Mouse (Mus musculus) common myeloid progenitor, adult 5-6 weeks (primary cell): Measurements from ENCODE around the gene Lrrc8a. TPM values are rescaled to one million over a fixed set of nuclear protein-coding genes. Genes with fewer than 3 reads are reported as not detected.

Experiments used
- ATAC-seq: replicated peaks from 2 replicates; pipeline ENCODE4 v1.8.0; 2016; ENCODE audit warnings: low read depth, mild to moderate bottlenecking, moderate TSS enrichment, inconsistent platforms; ENCODE audit not compliant: poor library complexity, severe bottlenecking
- total RNA-seq: library from RNA; stranded (forward); fragments of 200-1000, 187-1606 nt; gene quantifications from 2 replicates; pipeline ENCODE4 v1.2.3, GENCODE M21; 2017

The Lrrc8a gene
- total RNA-seq, 1 experiment from 2014 or later: 11.0 TPM

- ATAC-seq: no peak
Observed at GRCm38 (mm10) chr2:30237881-30238280, 366 bp downstream of the Lrrc8a start.

DNA sequence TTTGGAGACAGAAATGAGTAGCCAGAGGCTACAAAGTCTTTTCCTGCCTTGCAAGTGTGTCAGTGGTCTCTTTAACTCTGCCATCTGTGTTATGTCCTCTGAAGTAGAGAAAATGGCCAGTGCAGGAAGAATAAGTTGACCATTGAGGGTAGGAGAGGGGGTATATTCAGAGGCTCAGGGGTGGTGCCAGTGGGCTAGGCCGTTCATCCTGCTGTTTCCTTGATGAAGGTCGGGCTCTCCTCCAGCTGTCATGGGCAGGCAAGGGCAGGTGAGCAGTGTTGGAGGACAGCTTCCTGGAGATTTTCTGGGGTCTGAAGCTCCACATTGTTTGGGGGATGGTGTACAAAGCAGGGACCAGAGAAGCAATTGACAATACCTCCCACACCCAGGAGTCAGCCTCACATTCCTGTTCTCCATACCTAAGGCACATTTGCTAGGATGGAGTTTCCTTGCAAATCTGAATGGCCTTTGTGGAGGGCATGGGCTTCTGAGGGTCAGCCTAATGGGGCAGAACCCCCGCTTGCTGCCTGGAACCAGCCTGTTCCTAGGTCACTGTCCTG lies 1.5 kb downstream of the Lrrc8a start:
- ATAC-seq: no peak

GRCm38 (mm10) chr2:30239777-30240176 lies 2.3 kb downstream of the Lrrc8a start:
- peak; percentile 33 for ATAC-seq

- ATAC-seq: no peak
Observed at GRCm38 (mm10) chr2:30240267-30240666, 2.8 kb downstream of the Lrrc8a start, which contains the start of gene Gm28035. Gm28035 (plus strand) TSS chr2:30240567.

DNA sequence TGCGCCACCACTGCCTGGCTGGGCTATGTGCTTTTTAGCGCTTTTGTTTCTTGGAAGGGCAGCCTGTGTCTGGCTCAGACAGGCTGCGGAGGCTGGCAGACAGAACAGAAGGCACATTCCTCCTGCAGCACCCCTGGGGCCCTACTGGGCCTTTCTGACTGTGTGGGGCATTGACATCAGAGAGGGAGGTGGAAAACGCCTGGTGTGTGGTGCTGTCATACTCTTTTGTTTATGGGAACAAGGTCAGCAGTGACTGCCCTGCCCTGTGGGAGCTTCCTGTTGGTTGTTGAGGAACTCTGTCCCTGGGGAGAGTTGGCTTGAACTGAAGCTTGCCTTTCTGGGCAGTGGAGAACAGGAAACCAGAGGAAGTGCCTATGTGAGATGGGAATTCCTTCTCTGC lies 5.0 kb downstream of the Lrrc8a start:
- ATAC-seq: no peak

DNA sequence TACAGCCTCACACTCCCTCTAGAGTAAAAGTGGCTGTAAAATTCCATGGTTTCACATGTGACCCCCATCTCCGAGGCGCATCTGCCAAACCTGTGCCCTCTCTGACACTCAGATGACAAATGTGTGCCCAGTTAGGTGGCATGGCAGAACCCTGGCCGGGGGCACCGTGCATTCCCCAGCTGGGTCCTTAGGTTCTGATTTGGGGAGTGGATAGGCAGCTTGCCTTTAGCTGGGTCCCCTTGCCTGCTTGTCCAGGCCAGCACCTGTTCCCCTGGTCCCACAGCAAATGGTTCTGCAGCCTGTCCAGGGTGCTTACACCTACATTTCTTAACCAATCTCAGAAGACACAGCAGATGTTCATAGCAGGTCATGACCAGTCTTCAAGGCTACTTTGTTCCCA lies 5.9 kb downstream of the Lrrc8a start:
- ATAC-seq: no peak

DNA sequence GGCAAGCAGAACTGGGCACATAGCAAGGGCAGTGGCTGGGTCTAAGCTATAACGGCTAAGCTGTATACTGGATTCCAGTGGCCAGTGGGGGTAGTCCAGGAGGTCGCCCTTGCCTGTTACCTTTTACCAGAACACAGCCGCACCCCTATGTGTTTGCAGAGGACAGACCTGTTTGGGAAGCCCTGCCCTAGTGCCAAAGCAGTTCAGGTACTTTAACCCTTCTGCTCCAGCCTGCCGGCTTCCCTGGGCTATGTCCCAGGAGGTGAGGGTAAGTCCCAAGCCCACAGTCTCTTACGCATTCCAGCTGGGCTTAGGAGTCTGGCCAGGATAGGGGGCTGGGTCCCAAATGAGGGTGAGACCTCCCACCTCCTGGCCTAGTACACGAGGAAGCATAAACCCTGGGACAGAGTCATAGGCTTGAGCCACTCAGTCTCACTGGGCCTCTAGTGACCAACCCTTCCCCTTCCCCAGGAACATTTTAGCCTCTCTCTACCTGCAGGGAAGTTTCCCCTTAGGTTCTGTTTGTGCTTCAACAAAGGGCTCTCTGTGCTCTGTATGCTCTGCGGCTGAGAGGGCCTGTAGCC lies 7.2 kb downstream of the Lrrc8a start:
- no peak for ATAC-seq

DNA sequence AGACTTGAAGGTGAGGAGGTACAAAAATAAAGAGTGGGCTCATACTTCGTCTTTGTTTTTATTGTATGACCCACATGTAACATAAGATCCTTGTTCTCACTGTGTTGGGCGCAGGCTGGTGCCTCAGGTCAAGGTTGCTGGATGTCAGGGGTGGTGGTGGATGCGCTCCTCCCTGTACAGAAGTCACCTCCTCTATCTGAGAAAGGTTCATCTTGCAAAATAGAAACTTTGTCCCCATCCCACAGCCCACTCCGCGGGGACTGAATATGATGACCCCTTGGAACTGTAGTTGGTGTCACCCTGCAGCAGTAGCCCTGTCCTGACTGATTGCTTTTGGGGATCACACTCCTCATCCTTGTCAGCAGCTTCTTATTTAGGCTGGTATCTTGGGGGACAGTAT lies 9.5 kb downstream of the Lrrc8a start:
- ATAC-seq: no peak

- ATAC-seq: no peak
Observed at GRCm38 (mm10) chr2:30247681-30248080, 10.2 kb downstream of the Lrrc8a start.

DNA sequence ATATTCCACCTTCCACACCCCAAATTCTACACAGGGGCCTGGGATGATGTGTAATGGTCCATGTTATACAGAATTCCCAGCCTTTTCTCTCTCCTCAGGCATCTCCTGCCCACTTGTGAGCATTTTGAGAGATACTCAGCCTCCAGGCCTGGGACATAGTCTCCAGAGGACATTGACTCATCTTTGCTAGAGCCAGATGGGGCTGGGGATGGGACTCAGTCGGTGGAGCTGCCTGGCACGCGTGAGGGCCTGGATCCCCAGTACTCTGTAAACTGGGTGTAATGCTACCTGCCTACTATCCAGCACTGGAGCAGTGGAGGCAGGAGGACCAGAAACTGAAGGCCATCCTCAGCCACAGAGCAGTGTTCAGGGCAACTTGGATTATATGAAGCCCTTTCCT lies 11.7 kb downstream of the Lrrc8a start:
- ATAC-seq: no peak

GRCm38 (mm10) chr2:30250166-30251128 lies 12.9 kb downstream of the Lrrc8a start:
- no peak for ATAC-seq

DNA sequence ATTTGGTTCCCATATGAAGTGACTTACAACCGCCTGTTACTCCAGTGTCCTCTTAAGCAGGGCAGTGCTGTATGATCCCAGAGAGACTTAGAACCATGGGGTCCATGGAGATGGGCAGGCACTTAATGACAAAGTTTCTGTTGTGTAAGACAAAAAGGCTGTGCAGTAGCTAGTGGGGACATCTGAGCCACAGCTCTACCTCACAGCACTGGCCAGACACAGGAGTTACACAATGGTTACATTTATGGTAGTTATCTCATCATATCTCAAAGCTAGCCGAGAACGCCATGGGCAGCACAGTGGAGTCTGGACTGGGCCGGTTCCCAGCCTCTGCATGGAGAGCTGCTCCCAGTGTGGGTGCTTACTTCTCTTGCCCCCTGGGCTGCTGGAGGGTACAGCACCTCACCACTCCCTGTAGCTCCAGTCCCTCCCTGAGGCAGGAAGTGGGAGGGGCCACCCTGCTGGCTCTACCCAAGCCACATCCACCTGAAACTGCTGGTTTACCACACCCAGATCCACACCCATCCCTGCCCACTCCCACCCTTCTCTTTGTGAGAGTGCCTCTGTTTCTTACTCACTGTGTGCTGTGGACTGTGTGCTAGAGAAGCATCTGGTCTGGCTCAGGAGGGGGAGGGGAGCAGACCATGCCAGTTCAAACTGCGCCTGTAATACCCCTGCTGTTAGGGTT lies 14.0 kb downstream of the Lrrc8a start:
- ATAC-seq: peak; percentile 92

DNA sequence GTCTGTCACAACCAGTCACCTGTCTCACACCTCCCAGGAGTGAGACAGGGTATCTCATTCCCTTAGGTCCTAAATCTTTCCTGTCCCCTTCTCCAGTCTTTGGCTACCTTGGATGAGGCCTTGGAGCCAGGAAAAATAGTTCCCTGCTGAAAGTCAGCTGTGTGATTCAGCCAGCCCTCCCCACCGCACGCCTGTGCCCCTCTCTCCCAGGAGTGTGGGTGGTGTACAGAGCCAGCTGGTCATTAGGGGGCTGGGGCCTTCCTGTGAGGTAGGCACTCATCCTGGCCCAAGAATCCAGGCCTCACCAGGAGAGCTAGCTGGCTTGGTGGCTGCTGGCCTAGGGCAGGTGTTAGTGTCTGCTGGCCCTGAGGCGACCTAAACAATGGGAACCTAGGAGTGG lies 15.0 kb downstream of the Lrrc8a start:
- ATAC-seq: no peak

DNA sequence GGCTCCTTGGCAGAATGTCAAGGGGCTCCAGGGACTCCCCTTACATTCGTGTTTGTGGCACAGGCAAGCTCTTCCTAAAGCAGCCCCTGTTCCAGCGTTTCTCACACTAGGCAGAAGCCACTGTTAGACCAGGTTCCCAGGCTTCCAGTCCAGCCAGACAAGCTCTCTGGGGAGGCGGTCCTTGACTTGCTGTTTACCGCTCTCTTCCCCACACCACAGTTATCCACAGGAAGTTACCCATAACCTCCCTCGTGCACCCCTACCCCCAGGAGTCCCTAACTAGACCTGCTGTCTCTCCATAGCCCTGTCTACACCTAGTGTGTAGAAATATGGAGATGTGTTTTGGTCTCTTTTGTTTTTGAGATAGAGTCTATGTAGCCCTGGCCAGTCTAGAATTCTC lies 16.3 kb downstream of the Lrrc8a start:
- no peak for ATAC-seq

DNA sequence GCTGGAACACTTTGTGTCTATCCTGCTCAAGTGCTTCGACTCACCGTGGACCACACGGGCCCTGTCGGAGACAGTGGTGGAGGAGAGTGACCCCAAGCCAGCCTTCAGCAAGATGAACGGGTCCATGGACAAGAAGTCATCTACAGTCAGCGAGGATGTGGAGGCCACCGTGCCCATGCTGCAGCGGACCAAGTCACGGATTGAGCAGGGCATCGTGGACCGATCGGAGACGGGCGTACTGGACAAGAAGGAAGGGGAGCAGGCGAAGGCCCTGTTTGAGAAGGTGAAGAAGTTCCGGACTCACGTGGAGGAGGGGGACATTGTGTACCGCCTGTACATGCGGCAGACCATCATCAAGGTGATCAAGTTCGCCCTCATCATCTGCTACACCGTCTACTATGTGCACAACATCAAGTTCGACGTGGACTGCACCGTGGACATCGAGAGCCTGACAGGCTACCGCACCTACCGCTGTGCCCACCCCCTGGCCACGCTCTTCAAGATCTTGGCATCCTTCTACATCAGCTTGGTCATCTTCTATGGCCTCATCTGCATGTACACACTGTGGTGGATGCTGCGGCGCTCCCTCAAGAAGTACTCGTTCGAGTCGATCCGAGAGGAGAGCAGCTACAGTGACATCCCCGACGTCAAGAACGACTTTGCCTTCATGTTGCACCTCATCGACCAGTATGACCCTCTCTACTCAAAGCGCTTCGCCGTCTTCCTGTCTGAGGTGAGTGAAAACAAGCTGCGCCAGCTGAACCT lies 18.3 kb downstream of the Lrrc8a start:
- no peak for ATAC-seq

GRCm38 (mm10) chr2:30256616-30257350 lies 19.3 kb downstream of the Lrrc8a start:
- no peak for ATAC-seq

GRCm38 (mm10) chr2:30257699-30258460 lies 20.4 kb downstream of the Lrrc8a start:
- ATAC-seq: peak; percentile 68

DNA sequence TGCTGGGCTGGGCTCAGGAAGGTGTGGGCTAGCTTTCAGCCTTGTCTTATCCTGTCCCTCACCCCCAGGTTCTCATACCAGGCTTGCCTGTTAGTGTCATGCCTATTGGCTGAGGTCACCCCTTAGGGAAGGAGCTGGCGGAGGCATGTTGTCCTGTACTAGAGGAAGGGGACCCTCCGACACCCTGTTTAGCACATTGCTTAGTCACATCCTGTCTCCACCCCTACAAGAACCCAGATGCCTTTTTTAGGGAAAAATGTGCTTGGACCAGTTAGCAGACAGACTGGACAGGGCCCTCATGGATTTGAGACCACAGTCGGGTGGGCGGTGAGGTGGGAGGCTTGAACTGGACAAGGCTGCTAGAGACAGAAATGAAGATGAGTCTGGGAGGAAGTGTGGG lies 21.1 kb downstream of the Lrrc8a start:
- ATAC-seq: 0 out of 2 replicates have a peak, but pooled peaks have one; percentile 12
